Mouse (Mus musculus) MEL (cell line): ENCODE data around the gene Zfp949.

Experiments used
- JUND ChIP-seq: IDR thresholded peaks from 2 replicates; pipeline ENCODE4 v1.6.1; 2011; ENCODE audit warnings: low read depth, mild to moderate bottlenecking, improper control_type of control experiment, low read length
- MAZ ChIP-seq: IDR thresholded peaks from 2 replicates; pipeline ENCODE4 v1.6.1; 2012; ENCODE audit warnings: low read depth, mild to moderate bottlenecking, inconsistent platforms, low read length, improper control_type of control experiment
- NRF1 ChIP-seq: IDR thresholded peaks from 2 replicates; pipeline ENCODE4 v1.6.1; 2014; ENCODE audit warnings: low read depth, mild to moderate bottlenecking, inconsistent platforms, low read length, improper control_type of control experiment, moderate library complexity; ENCODE audit not compliant: poor library complexity, insufficient read depth, severe bottlenecking
- POLR2A ChIP-seq, 2 experiments: IDR thresholded peaks; 2 replicates each; pipeline ENCODE4 v1.6.1; 2011 to 2012; ENCODE audit warnings: low read length in 2 of 2, mild to moderate bottlenecking in 2 of 2, control low read depth in 1 of 2, improper control_type of control experiment in 1 of 2, low read depth in 1 of 2, moderate library complexity in 1 of 2; ENCODE audit not compliant: control insufficient read depth in 1 of 2, insufficient read depth in 1 of 2, poor library complexity in 1 of 2
- SIN3A ChIP-seq: IDR thresholded peaks from 2 replicates; pipeline ENCODE4 v1.6.1; 2012; ENCODE audit warnings: low read length, improper control_type of control experiment, inconsistent platforms

- TF ChIP-seq POLR2A (IDR thresholded peaks at IDR 0.05; ENCODE audit: control insufficient read depth in 1 of 2, insufficient read depth in 1 of 2, low read depth in 1 of 2, low read length in 2 of 2, poor library complexity in 1 of 2) (no peak; a peak in 1 of 4 replicates), JUND (no peak), NRF1 (no peak), SIN3A (no peak; the same call in 1 of the 2 replicates), MAZ (no peak)
Observed at GRCm38 (mm10) chr9:88523335-88523668, 24.5 kb upstream of the Zfp949 start.
